Mouse (Mus musculus) layer of hippocampus, postnatal 25 days (tissue): Measurements from ENCODE around the gene Plcb3. TPM values are rescaled to one million over a fixed set of nuclear protein-coding genes. Genes with fewer than 3 reads are reported as not detected.

ENCODE experiments used
- DNase-seq, 2 experiments: peaks; one replicate each; pipeline ENCODE4 v3.0.0; 2022; ENCODE audit warnings: mixed read lengths in 2 of 2, low spot score in 1 of 2; ENCODE audit errors: extremely low spot score in 1 of 2
- total RNA-seq, 2 experiments: library from RNA; stranded (reverse); gene quantifications; 2 replicates each; pipeline ENCODE4 v1.2.3; 2021

Plcb3 gene
- total RNA-seq, 2 experiments from 2014 or later: 14.8 to 16.0 TPM

- no peak for DNase-seq
Measured at GRCm38 (mm10) chr19:6942764-6943163, 33.5 kb downstream of the Plcb3 start.

- DNase-seq: peak; percentile 73 to 90
Measured at GRCm38 (mm10) chr19:6942249-6942691, 34.0 kb downstream of the Plcb3 start, which contains the start of gene Gpr137. Gene Gpr137, minus strand, starts transcription at chr19:6942480.

- peak; percentile 95 to 98 for DNase-seq
Measured at GRCm38 (mm10) chr19:6941372-6942248, 34.7 kb downstream of the Plcb3 start, which contains the start of gene Bad. Gene Bad, plus strand, starts transcription at chr19:6941861.

- no peak for DNase-seq
Measured at GRCm38 (mm10) chr19:6940396-6941351, 35.6 kb downstream of the Plcb3 start.

- no peak for DNase-seq
Measured at GRCm38 (mm10) chr19:6939106-6940002, 36.9 kb downstream of the Plcb3 start.

- DNase-seq: no peak
Measured at GRCm38 (mm10) chr19:6937541-6938465, 38.5 kb downstream of the Plcb3 start.

GRCm38 (mm10) chr19:6936299-6936698 lies 40.0 kb downstream of the Plcb3 start:
- no peak for DNase-seq

GRCm38 (mm10) chr19:6934195-6934977 lies 41.9 kb downstream of the Plcb3 start, which contains the start of gene Kcnk4:
Gene Kcnk4, minus strand, starts transcription at chr19:6934515.
- no peak for DNase-seq

- no peak for DNase-seq
Measured at GRCm38 (mm10) chr19:6933436-6934194, 42.7 kb downstream of the Plcb3 start.

- no peak for DNase-seq
Measured at GRCm38 (mm10) chr19:6933102-6933435, 43.2 kb downstream of the Plcb3 start.

GRCm38 (mm10) chr19:6932018-6932417 lies 44.3 kb downstream of the Plcb3 start:
- no peak for DNase-seq

- no peak for DNase-seq
Measured at GRCm38 (mm10) chr19:6931002-6931401, 45.3 kb downstream of the Plcb3 start.

GRCm38 (mm10) chr19:6928080-6928479 lies 48.2 kb downstream of the Plcb3 start:
- no peak for DNase-seq

- no peak for DNase-seq
Measured at GRCm38 (mm10) chr19:6926559-6927255, 49.6 kb downstream of the Plcb3 start.

- DNase-seq: no peak
Measured at GRCm38 (mm10) chr19:6925611-6926329, 50.5 kb downstream of the Plcb3 start.

- no peak for DNase-seq
Measured at GRCm38 (mm10) chr19:6925307-6925573, 51.0 kb downstream of the Plcb3 start, which contains the start of gene Catsperz. Gene Catsperz, minus strand, starts transcription at chr19:6925380.
